Mouse (Mus musculus) olfactory bulb, adult 2 months (tissue): ENCODE measurements around the gene Eif5. TPM values are rescaled to one million over a fixed set of nuclear protein-coding genes. Genes with fewer than 3 reads are reported as not detected.

ENCODE experiments used
- H3K27ac ChIP-seq: fragments of 200-500 bp; 2 replicates; pipeline ENCODE4 v1.5.1; 2012; ENCODE audit warnings: low read depth, low read length; ENCODE audit not compliant: insufficient read depth
- H3K4me1 ChIP-seq: fragments of 200-500 bp; 2 replicates; pipeline ENCODE4 v1.6.1; 2012; ENCODE audit warnings: low read length; ENCODE audit not compliant: control insufficient read depth, insufficient read depth
- H3K4me3 ChIP-seq: fragments of 200-500 bp; 2 replicates; pipeline ENCODE4 v1.5.1; 2012; ENCODE audit warnings: mild to moderate bottlenecking, low read depth, low read length, moderate library complexity; ENCODE audit not compliant: insufficient read depth
- CTCF ChIP-seq: fragments of 200-500 bp; IDR thresholded peaks from 2 replicates; pipeline ENCODE4 v1.5.1; 2012; ENCODE audit warnings: low read depth, mild to moderate bottlenecking, low read length, moderate library complexity; ENCODE audit not compliant: insufficient read depth
- POLR2A ChIP-seq: fragments of 200-500 bp; IDR thresholded peaks from 2 replicates; pipeline ENCODE4 v1.6.1; 2012; ENCODE audit warnings: mild to moderate bottlenecking, low read depth, low read length, moderate library complexity; ENCODE audit not compliant: insufficient read depth
- WGBS: fragments of 180-500 bp; shearing (Covaris S2); methylation state at CpG from one replicate; pipeline ENCODE4 v1.1.7; 2018; 5-methylcytosine and 5-hydroxymethylcytosine counted together
- polyA plus RNA-seq: library from polyadenylated mRNA; stranded (reverse); fragments of >200 nt; gene quantifications from 2 replicates; pipeline ENCODE4 v1.2.4, GENCODE M21; 2012; ENCODE audit warnings: low replicate concordance; ENCODE audit not compliant: missing spikeins, insufficient read depth, insufficient read length

Gene Eif5
- 214 TPM in 1 of 2 replicates, not detected in the other for polyA plus RNA-seq

DNA sequence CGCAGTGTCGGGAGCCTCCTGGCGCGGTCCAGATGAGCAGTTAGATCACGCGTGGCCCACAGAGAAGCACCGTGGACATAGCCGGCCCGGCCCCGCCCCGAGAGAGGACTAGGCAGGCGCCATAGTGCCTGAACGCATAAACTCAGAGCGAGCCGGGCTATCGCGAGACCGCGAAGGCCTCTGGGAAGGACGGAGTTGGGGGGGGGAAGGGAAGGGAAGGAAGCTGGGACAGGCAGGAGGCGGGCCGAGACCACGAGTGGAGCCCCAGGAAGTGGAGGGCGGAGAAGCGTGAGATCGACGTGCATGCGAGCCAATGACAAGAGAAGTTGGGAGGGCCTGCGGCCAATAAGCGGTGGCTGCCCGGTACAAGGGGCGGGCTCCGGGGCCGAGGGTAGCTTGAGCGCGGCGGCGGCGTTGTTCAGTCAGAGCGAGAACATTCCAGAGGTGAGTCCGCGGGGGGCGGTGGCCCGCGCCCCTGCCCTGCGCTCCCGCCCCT is at the start of gene Eif5:
Gene Eif5, plus strand, starts transcription at position 221 of the 496 bp plus-strand sequence.
- Histone ChIP-seq H3K27ac (peak within 1 kb of the TSS; percentile 94), H3K4me3 (peak within 1 kb of the TSS; percentile 96), H3K4me1 (peaks cover 7% of the 10 kb centered on the region)
- TF ChIP-seq CTCF (no peak), POLR2A (peak; percentile 79)
- WGBS = under 1% methylated on average over 47 of the region's 47 CpGs

GRCm38 (mm10) chr12:111489261-111489865 is 48.5 kb upstream of the Eif5 start:
- no peak overlapping the region for H3K27ac ChIP-seq
- 83% methylated on average over 11 of the region's 11 CpGs for WGBS
- no peak for TF ChIP-seq POLR2A
- no peak for TF ChIP-seq CTCF
- H3K4me3 ChIP-seq = no peak overlapping the region
- H3K4me1 ChIP-seq = peaks cover 16% of the 10 kb centered on the region

DNA sequence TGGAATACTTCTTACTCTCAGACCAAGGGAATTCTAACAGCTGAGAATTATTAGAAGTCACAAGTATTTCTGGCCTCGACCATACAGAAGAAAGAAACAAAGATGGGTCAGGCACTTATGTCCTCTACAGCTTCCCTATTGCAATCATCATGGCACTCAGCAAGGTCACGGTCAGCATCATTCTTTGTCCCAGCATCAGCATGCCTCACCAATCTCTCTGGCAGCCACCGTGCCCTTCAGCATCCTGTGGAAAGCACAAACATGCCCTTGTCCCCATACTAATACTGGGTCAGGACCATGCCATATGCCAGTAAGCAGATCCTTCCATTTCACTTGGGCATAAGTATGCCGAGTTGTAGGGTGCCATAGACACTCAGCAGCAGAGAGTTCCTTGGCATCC is 42.9 kb upstream of the Eif5 start:
- H3K4me3 ChIP-seq = no peak overlapping the region
- 62% methylated on average over 4 of the region's 4 CpGs for WGBS
- H3K4me1 ChIP-seq = no peaks in the 10 kb centered on the region
- H3K27ac ChIP-seq = no peak overlapping the region
- TF ChIP-seq CTCF (no peak), POLR2A (no peak)

GRCm38 (mm10) chr12:111497076-111497475 is 40.7 kb upstream of the Eif5 start:
- H3K27ac ChIP-seq = no peak overlapping the region
- H3K4me3 ChIP-seq = no peak overlapping the region
- no peaks in the 10 kb centered on the region for H3K4me1 ChIP-seq
- WGBS = 48% methylated on average over 2 of the region's 2 CpGs
- TF ChIP-seq POLR2A (no peak), CTCF (no peak)

- Histone ChIP-seq H3K4me3 (no peak overlapping the region), H3K27ac (no peak overlapping the region), H3K4me1 (0 out of 2 replicates have a peak, but pooled peaks cover 8% of the 10 kb centered on the region)
- TF ChIP-seq POLR2A (no peak), CTCF (no peak)
- 55% methylated on average over 5 of the region's 5 CpGs for WGBS
Measured at GRCm38 (mm10) chr12:111499617-111500016, 38.2 kb upstream of the Eif5 start.

DNA sequence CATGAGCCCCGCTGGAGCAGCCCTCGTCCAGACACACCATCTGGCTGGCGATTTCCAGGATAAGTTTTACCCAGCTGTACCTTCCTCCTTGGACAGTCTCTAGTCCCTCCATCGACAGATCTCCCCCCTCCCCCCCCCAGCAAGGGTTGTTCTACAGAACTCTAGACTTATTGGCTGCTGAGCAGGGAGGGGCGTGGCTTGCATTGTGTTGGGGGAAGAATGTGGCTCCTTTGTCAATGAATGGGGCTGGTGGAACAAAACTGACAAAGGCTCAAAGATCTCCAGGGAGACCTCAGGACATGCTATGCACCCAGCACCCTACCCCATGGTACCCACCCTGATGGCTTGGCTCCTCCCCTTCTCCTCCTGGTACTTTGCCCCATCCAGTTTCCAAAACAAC is 37.1 kb upstream of the Eif5 start:
- Histone ChIP-seq H3K4me1 (0 out of 2 replicates have a peak, but pooled peaks cover 10% of the 10 kb centered on the region), H3K4me3 (no peak overlapping the region), H3K27ac (0 out of 2 replicates have a peak overlapping the region, but pooled peaks have one; percentile 38)
- TF ChIP-seq CTCF = no peak
- TF ChIP-seq POLR2A = no peak
- WGBS = 23% methylated on average over 5 of the region's 5 CpGs

DNA sequence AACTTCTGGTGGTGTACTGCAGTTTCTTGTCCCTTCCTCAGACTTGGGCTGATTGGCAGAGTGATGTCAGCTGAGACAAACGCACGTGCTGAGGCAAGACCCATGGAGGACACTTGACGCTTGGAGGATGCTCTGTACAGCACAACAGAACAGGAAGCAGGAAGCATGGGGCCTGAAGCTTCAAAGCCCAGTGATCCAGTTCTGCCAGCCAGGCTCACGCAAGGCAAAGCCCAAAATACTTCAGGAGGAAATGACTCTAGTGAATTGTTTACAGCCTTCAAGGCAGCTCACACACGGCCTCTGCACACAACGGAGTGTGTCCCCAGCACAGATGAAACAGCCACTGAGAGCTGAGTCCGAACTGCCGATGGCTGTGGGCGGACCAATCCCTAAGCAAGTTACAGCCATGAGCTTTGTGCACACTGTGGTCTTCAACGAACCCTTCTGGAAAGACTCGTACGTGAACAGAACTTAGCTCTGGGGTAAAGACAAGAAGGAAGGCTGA is 34.7 kb upstream of the Eif5 start:
- TF ChIP-seq CTCF = no peak
- TF ChIP-seq POLR2A = no peak
- Histone ChIP-seq H3K27ac (no peak overlapping the region), H3K4me3 (no peak overlapping the region), H3K4me1 (0 out of 2 replicates have a peak, but pooled peaks cover 10% of the 10 kb centered on the region)
- WGBS = 76% methylated on average over 12 of the region's 12 CpGs

GRCm38 (mm10) chr12:111503571-111503970 is 34.2 kb upstream of the Eif5 start:
- Histone ChIP-seq H3K27ac (no peak overlapping the region), H3K4me1 (0 out of 2 replicates have a peak, but pooled peaks cover 10% of the 10 kb centered on the region), H3K4me3 (no peak overlapping the region)
- TF ChIP-seq POLR2A (no peak), CTCF (no peak)
- 75% methylated on average over 5 of the region's 5 CpGs for WGBS

GRCm38 (mm10) chr12:111504904-111505303 is 32.9 kb upstream of the Eif5 start:
- TF ChIP-seq CTCF (peak; percentile 78), POLR2A (no peak)
- no peak overlapping the region for H3K27ac ChIP-seq
- H3K4me3 ChIP-seq = peak overlapping the region; percentile 50
- H3K4me1 ChIP-seq = 0 out of 2 replicates have a peak, but pooled peaks cover 10% of the 10 kb centered on the region
- WGBS = under 1% methylated on average over 12 of the region's 12 CpGs

DNA sequence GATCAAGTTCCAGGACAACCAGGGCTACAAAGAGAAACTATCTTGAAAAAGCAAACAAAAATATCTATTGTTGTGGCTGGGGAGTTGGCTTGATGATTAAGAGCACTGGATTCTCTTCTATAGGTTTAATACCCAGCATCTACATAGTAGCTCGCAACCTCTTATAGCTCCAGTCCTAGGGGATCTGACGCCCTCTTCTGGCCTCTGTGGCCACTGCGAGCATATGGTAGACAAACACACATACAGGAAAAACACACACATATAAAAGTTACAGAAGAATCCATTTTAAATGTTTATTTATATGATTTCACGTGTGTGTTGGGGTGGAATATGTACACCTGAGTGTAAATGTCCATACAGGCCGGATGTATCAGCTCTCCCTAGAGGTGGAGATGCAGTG is 30.8 kb upstream of the Eif5 start:
- WGBS = 66% methylated on average over 5 of the region's 5 CpGs
- no peak overlapping the region for H3K4me3 ChIP-seq

More for the DNA sequence above, 30.8 kb upstream of the Eif5 start:
- Histone ChIP-seq H3K4me1 (0 out of 2 replicates have a peak, but pooled peaks cover 10% of the 10 kb centered on the region), H3K27ac (no peak overlapping the region)
- TF ChIP-seq POLR2A = no peak
- no peak for TF ChIP-seq CTCF
